Mouse (Mus musculus) CH12.LX (cell line): Measurements from ENCODE around the gene Pum2. TPM values are rescaled to one million over a fixed set of nuclear protein-coding genes. Genes with fewer than 3 reads are reported as not detected.

Source experiments
- DNase-seq: peaks from one replicate; pipeline ENCODE4 v3.0.0-alpha.2; 2013; ENCODE audit errors: extremely low read depth
- H3K27ac ChIP-seq: 2 replicates; pipeline ENCODE4 v1.5.1; 2012; ENCODE audit warnings: low read depth, mild to moderate bottlenecking, control low read depth, moderate library complexity; ENCODE audit not compliant: insufficient read depth
- H3K27me3 ChIP-seq: replicated peaks from 2 replicates; pipeline ENCODE3; 2012; ENCODE audit warnings: inconsistent platforms
- H3K36me3 ChIP-seq, 2 experiments: replicated peaks in 1 of 2; 2 replicates each; pipeline versions ENCODE3 to v1.6.1; 2012; ENCODE audit warnings: inconsistent platforms in 1 of 2, low read length in 1 of 2, mild to moderate bottlenecking in 1 of 2, mixed read lengths in 1 of 2, moderate library complexity in 1 of 2; ENCODE audit not compliant: control insufficient read depth in 1 of 2, insufficient read depth in 1 of 2
- H3K4me1 ChIP-seq, 2 experiments: 2 replicates each; pipeline ENCODE4 v1.6.1; 2012; ENCODE audit warnings: inconsistent platforms in 1 of 2, moderate library complexity in 1 of 2; ENCODE audit not compliant: insufficient read depth in 2 of 2, control insufficient read depth in 1 of 2
- H3K4me2 ChIP-seq: 2 replicates; pipeline ENCODE4 v1.6.1; 2012; ENCODE audit warnings: low read depth, mild to moderate bottlenecking, control low read depth; ENCODE audit not compliant: poor library complexity, insufficient read depth, severe bottlenecking
- H3K4me3 ChIP-seq, 3 experiments: fragments of 150-350 bp in 1 of 3; sonication (generic) in 1 of 3; replicated peaks in 1 of 3; 2 replicates each; pipeline versions ENCODE3 to v1.5.1; 2011 to 2012; ENCODE audit warnings: low read depth in 2 of 3, low read length in 2 of 3, mild to moderate bottlenecking in 2 of 3, moderate library complexity in 2 of 3, control low read depth in 1 of 3, improper control_type of control experiment in 1 of 3, inconsistent platforms in 1 of 3, mixed read lengths in 1 of 3; ENCODE audit not compliant: poor library complexity in 1 of 3
- H3K79me2 ChIP-seq: replicated peaks from 2 replicates; pipeline ENCODE4 v1.6.1; 2012; ENCODE audit warnings: mild to moderate bottlenecking, moderate library complexity; ENCODE audit not compliant: control insufficient read depth, poor library complexity, insufficient read depth, severe bottlenecking; ENCODE audit errors: extremely low read depth
- H3K9ac ChIP-seq: 2 replicates; pipeline ENCODE4 v1.6.1; 2012; ENCODE audit warnings: low read depth, mild to moderate bottlenecking, control low read depth, moderate library complexity; ENCODE audit not compliant: insufficient read depth
- H3K9me3 ChIP-seq: replicated peaks from 2 replicates; pipeline ENCODE3; 2012; ENCODE audit warnings: low read length, inconsistent platforms, mixed read lengths
- BHLHE40 ChIP-seq: IDR thresholded peaks from 2 replicates; pipeline ENCODE4 v1.6.1; 2011; ENCODE audit warnings: mild to moderate bottlenecking, low read depth, low read length, improper control_type of control experiment
- CHD1 ChIP-seq: IDR thresholded peaks from 2 replicates; pipeline ENCODE4 v1.6.1; 2012; ENCODE audit warnings: low read depth, low read length, improper control_type of control experiment, inconsistent platforms
- CHD2 ChIP-seq: IDR thresholded peaks from 2 replicates; pipeline ENCODE4 v1.6.1; 2011; ENCODE audit warnings: low read length, improper control_type of control experiment
- CTCF ChIP-seq, 2 experiments: IDR thresholded peaks in 1 of 2; conservative IDR thresholded peaks in 1 of 2; 2 replicates each; pipeline ENCODE4 v1.5.1; 2011 to 2012; ENCODE audit warnings: low read depth in 2 of 2, low read length in 2 of 2, improper control_type of control experiment in 1 of 2, inconsistent platforms in 1 of 2, mild to moderate bottlenecking in 1 of 2, moderate library complexity in 1 of 2
- E2F4 ChIP-seq: IDR thresholded peaks from 2 replicates; pipeline ENCODE4 v1.6.1; 2011; ENCODE audit warnings: low read depth, low read length, improper control_type of control experiment; ENCODE audit not compliant: insufficient replicate concordance
- ELF1 ChIP-seq: IDR thresholded peaks from 2 replicates; pipeline ENCODE4 v1.6.1; 2014; ENCODE audit warnings: low read depth, mild to moderate bottlenecking, inconsistent platforms, low read length, improper control_type of control experiment
- EP300 ChIP-seq: IDR thresholded peaks from 2 replicates; pipeline ENCODE4 v1.6.1; 2011; ENCODE audit warnings: low read length, improper control_type of control experiment
- ETS1 ChIP-seq: conservative IDR thresholded peaks from 2 replicates; pipeline ENCODE4 v1.6.1; 2012; ENCODE audit warnings: low read depth, mild to moderate bottlenecking, inconsistent platforms, low read length, improper control_type of control experiment, moderate library complexity
- GABPA ChIP-seq: IDR thresholded peaks from 2 replicates; pipeline ENCODE4 v1.6.1; 2012; ENCODE audit warnings: low read depth, low read length, improper control_type of control experiment, inconsistent platforms; ENCODE audit not compliant: insufficient replicate concordance
- HCFC1 ChIP-seq: IDR thresholded peaks from 2 replicates; pipeline ENCODE4 v1.6.1; 2012; ENCODE audit warnings: low read depth, mild to moderate bottlenecking, inconsistent platforms, low read length, improper control_type of control experiment
- IRF4 ChIP-seq: IDR thresholded peaks from 2 replicates; pipeline ENCODE4 v1.6.1; 2014; ENCODE audit warnings: low read depth, mild to moderate bottlenecking, inconsistent platforms, low read length, improper control_type of control experiment
- JUN ChIP-seq: IDR thresholded peaks from 2 replicates; pipeline ENCODE4 v1.6.1; 2011; ENCODE audit warnings: low read depth, mild to moderate bottlenecking, low read length, improper control_type of control experiment, moderate library complexity; ENCODE audit not compliant: insufficient read depth
- JUND ChIP-seq: conservative IDR thresholded peaks from 2 replicates; pipeline ENCODE4 v1.6.1; 2011; ENCODE audit warnings: low read depth, low read length, improper control_type of control experiment
- KAT2A ChIP-seq: IDR thresholded peaks from 2 replicates; pipeline ENCODE4 v1.6.1; 2012; ENCODE audit warnings: low read length, improper control_type of control experiment, inconsistent platforms; ENCODE audit not compliant: insufficient replicate concordance
- MAFK ChIP-seq: IDR thresholded peaks from 2 replicates; pipeline ENCODE4 v1.6.1; 2011; ENCODE audit warnings: low read length, improper control_type of control experiment; ENCODE audit not compliant: insufficient replicate concordance
- MAX ChIP-seq: IDR thresholded peaks from 2 replicates; pipeline ENCODE4 v1.6.1; 2011; ENCODE audit warnings: low read length, improper control_type of control experiment
- MAZ ChIP-seq: IDR thresholded peaks from 2 replicates; pipeline ENCODE4 v1.6.1; 2012; ENCODE audit warnings: low read depth, mild to moderate bottlenecking, inconsistent platforms, low read length, improper control_type of control experiment, moderate library complexity
- MEF2A ChIP-seq: IDR thresholded peaks from 2 replicates; pipeline ENCODE4 v1.6.1; 2014; ENCODE audit warnings: low read depth, mild to moderate bottlenecking, inconsistent platforms, low read length, improper control_type of control experiment, borderline replicate concordance
- MXI1 ChIP-seq: IDR thresholded peaks from 2 replicates; pipeline ENCODE4 v1.6.1; 2011; ENCODE audit warnings: mild to moderate bottlenecking, low read depth, low read length, improper control_type of control experiment
- MYC ChIP-seq: IDR thresholded peaks from 2 replicates; pipeline ENCODE4 v1.6.1; 2011; ENCODE audit warnings: low read depth, mild to moderate bottlenecking, improper control_type of control experiment, low read length
- NELFE ChIP-seq: IDR thresholded peaks from 2 replicates; pipeline ENCODE4 v1.6.1; 2011; ENCODE audit warnings: low read depth, low read length, improper control_type of control experiment
- NRF1 ChIP-seq: IDR thresholded peaks from 2 replicates; pipeline ENCODE4 v1.6.1; 2014; ENCODE audit warnings: low read depth, mild to moderate bottlenecking, inconsistent platforms, low read length, improper control_type of control experiment, moderate library complexity
- PAX5 ChIP-seq: IDR thresholded peaks from 2 replicates; pipeline ENCODE4 v1.6.1; 2012; ENCODE audit warnings: low read length, inconsistent platforms, mixed read lengths
- POLR2A ChIP-seq: IDR thresholded peaks from 2 replicates; pipeline ENCODE4 v1.6.1; 2011; ENCODE audit warnings: low read depth, mild to moderate bottlenecking, improper control_type of control experiment, low read length
- POLR2AphosphoS2 ChIP-seq: IDR thresholded peaks from 2 replicates; pipeline ENCODE4 v1.6.1; 2011; ENCODE audit warnings: low read depth, low read length, improper control_type of control experiment
- RAD21 ChIP-seq: IDR thresholded peaks from 2 replicates; pipeline ENCODE4 v1.6.1; 2011; ENCODE audit warnings: low read depth, mild to moderate bottlenecking, low read length, improper control_type of control experiment, moderate library complexity
- RCOR1 ChIP-seq: conservative IDR thresholded peaks from 2 replicates; pipeline ENCODE4 v1.6.1; 2012; ENCODE audit warnings: low read depth, mild to moderate bottlenecking, inconsistent platforms, low read length, improper control_type of control experiment
- SIN3A ChIP-seq: IDR thresholded peaks from 2 replicates; pipeline ENCODE4 v1.6.1; 2012; ENCODE audit warnings: low read length, improper control_type of control experiment, inconsistent platforms
- SMC3 ChIP-seq: IDR thresholded peaks from 2 replicates; pipeline ENCODE4 v1.6.1; 2011; ENCODE audit warnings: low read depth, low read length, improper control_type of control experiment
- TBP ChIP-seq: conservative IDR thresholded peaks from 2 replicates; pipeline ENCODE4 v1.6.1; 2011; ENCODE audit warnings: low read depth, low read length, improper control_type of control experiment
- TCF12 ChIP-seq: IDR thresholded peaks from 2 replicates; pipeline ENCODE4 v1.6.1; 2014; ENCODE audit warnings: low read depth, mild to moderate bottlenecking, inconsistent platforms, low read length, improper control_type of control experiment
- UBTF ChIP-seq: IDR thresholded peaks from 2 replicates; pipeline ENCODE4 v1.6.1; 2012; ENCODE audit warnings: low read depth, mild to moderate bottlenecking, inconsistent platforms, low read length, improper control_type of control experiment, moderate library complexity
- USF1 ChIP-seq: IDR thresholded peaks from 2 replicates; pipeline ENCODE4 v1.6.1; 2014; ENCODE audit warnings: low read depth, mild to moderate bottlenecking, inconsistent platforms, low read length, improper control_type of control experiment
- USF2 ChIP-seq: conservative IDR thresholded peaks from 2 replicates; pipeline ENCODE4 v1.6.1; 2011; ENCODE audit warnings: low read depth, low read length, improper control_type of control experiment
- ZC3H11A ChIP-seq: IDR thresholded peaks from 2 replicates; pipeline ENCODE4 v1.6.1; 2012; ENCODE audit warnings: low read depth, mild to moderate bottlenecking, inconsistent platforms, low read length, improper control_type of control experiment
- ZKSCAN1 ChIP-seq: IDR thresholded peaks from 2 replicates; pipeline ENCODE4 v1.6.1; 2012; ENCODE audit warnings: low read depth, inconsistent platforms, low read length, improper control_type of control experiment, borderline replicate concordance
- ZMIZ1 ChIP-seq: IDR thresholded peaks from 2 replicates; pipeline ENCODE4 v1.6.1; 2012; ENCODE audit warnings: low read depth, mild to moderate bottlenecking, inconsistent platforms, low read length, improper control_type of control experiment
- ZNF384 ChIP-seq: IDR thresholded peaks from 2 replicates; pipeline ENCODE4 v1.6.1; 2012; ENCODE audit warnings: low read depth, low read length, improper control_type of control experiment, inconsistent platforms
- dilution Hi-C: fragments of 300-500 bp; cut with MboI; formaldehyde crosslinking; loops from 2 replicates; pipeline ENCODE4 v1.14.3; 2020; ENCODE audit warnings: low sequenced_read_pairs; ENCODE audit not compliant: extremely low pct_unique_long_range_greater_than_20kb, extremely low pct_ligation_motif_present
- in situ Hi-C: fragments of 300-500 bp; cut with MboI; formaldehyde crosslinking; loops from 3 replicates; pipeline ENCODE4 v1.14.3; 2019; ENCODE audit warnings: low sequenced_read_pairs, low pct_ligation_motif_present, low pct_unique_long_range_greater_than_20kb, mixed read lengths
- polyA plus RNA-seq: library from polyadenylated mRNA; unstranded; fragments of >175 nt; gene quantifications from 2 replicates; pipeline ENCODE4 v1.2.1, GENCODE M21; 2012; ENCODE audit warnings: low read depth; ENCODE audit not compliant: insufficient read length
- total RNA-seq, 2 experiments: library from RNA; depleted of rRNA; stranded (reverse); fragments of 300-350 nt in 1 of 2; fragments of >200 nt in 1 of 2; gene quantifications; 2 replicates each; pipeline ENCODE4 v1.2.3; 2012 to 2014

The Pum2 gene
- 52.9 and 61.0 TPM in 2 replicates for total RNA-seq (2012; rRNA removed)
- total RNA-seq (2014; rRNA removed), result 90.2 and 97.5 TPM in 2 replicates
- 62.7 and 75.4 TPM in 2 replicates for polyA plus RNA-seq

DNA sequence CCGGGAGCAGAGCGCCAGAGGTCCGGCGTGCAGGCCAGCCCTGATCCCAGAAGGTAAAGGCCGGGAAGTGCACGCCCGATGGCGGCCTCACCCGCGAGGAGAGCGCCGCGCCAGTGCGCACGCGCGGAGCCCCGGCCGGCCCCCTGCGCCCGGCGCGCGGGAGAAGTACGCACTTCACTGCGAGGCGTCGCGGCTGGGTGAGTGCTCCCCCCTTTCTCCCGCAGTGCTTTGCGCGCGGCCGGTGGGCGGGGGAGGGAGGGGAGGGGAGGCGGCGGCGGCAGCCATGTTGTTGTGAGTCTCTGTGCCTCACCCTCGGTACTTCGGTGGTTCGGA is at the start of gene Pum2:
Pum2 (plus strand) TSS at position 161 of the 333 bp plus-strand sequence.
- DNase-seq, result peak; percentile 91

DNA sequence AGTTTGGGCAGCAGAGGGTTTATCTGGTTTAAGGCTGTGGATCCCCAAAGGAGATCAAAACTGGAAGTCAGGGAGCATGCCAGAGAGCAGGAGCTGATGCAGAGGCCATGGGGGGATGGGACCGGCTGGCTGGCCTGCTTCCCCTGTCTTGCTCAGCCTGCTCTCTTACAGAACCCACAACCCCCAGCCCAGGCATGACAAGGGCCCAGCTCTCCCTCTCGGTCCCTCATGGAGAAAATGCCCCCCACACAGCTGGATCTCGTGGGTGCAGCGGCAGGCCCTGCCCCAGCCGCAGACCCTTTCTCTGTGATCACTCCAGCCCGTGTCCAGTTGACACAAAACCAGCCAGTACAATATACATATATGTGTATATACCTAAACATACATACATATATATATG is 44.4 kb upstream of the Pum2 start:
- dilution Hi-C loops, result no loop called here
- Histone ChIP-seq H3K4me3 (no peak overlapping the region), H3K9me3 (no peaks in the 10 kb centered on the region)

More for the DNA sequence above, at the start of gene Pum2:
- H3K79me2 ChIP-seq, result peaks cover 41% of the 10 kb centered on the region
- no peaks in the 10 kb centered on the region for H3K27me3 ChIP-seq
- peak within 1 kb of the TSS; percentile 75 for H3K27ac ChIP-seq
- peak within 1 kb of the TSS; percentile 83 to 95 (median 85) for H3K4me3 ChIP-seq
- dilution Hi-C loops, result no loop called here
- no peaks in the 10 kb centered on the region for H3K9me3 ChIP-seq
- peak within 1 kb of the TSS; percentile 78; the same call in 1 of the 2 replicates for H3K4me2 ChIP-seq
- H3K36me3 ChIP-seq, result peaks cover 0 to 4% of the 10 kb centered on the region in 2 experiments
- peak within 1 kb of the TSS; percentile 89 for H3K9ac ChIP-seq
- H3K4me1 ChIP-seq, result peaks cover 0 to 28% of the 10 kb centered on the region in 2 experiments; a peak in 3 of 4 replicates
- TF ChIP-seq ZKSCAN1, result no peak
- no peak for TF ChIP-seq ETS1
- no peak for TF ChIP-seq E2F4
- TF ChIP-seq JUN, result no peak
- peak; percentile 95 for TF ChIP-seq NELFE
- TF ChIP-seq CHD2, result no peak
- TF ChIP-seq PAX5, result no peak
- TF ChIP-seq MAX, result peak; percentile 71; the same call in 1 of the 2 replicates
- TF ChIP-seq MAFK, result no peak
- no peak for TF ChIP-seq CTCF (conservative IDR thresholded peaks at IDR 0.05 in 1 of 2, IDR thresholded peaks at IDR 0.05 in 1 of 2; ENCODE audit: low read depth in 2 of 2, low read length in 2 of 2)
- peak; percentile 92 for TF ChIP-seq TCF12
- TF ChIP-seq GABPA, result no peak
- peak; percentile 91 for TF ChIP-seq NRF1
- TF ChIP-seq USF1, result no peak
- peak; percentile 94 for TF ChIP-seq POLR2A
- no peak for TF ChIP-seq EP300
- TF ChIP-seq MAZ, result no peak
- peak; percentile 54; the same call in 1 of the 2 replicates for TF ChIP-seq MEF2A
- TF ChIP-seq IRF4, result peak; percentile 41; the same call in 1 of the 2 replicates
- TF ChIP-seq MXI1, result peak; percentile 82; the same call in 1 of the 2 replicates
- TF ChIP-seq KAT2A, result 0 out of 2 replicates have a peak, but pooled peaks have one; percentile 17
- no peak for TF ChIP-seq ZNF384
- no peak for TF ChIP-seq SMC3
- no peak for TF ChIP-seq RAD21
- no peak for TF ChIP-seq ZC3H11A
- TF ChIP-seq HCFC1, result peak; percentile 62
- 0 out of 2 replicates have a peak, but pooled peaks have one; percentile 59 for TF ChIP-seq MYC
- peak; percentile 61 for TF ChIP-seq ELF1
- no peak for TF ChIP-seq RCOR1
- TF ChIP-seq ZMIZ1, result peak; percentile 64
- no peak for TF ChIP-seq JUND
- TF ChIP-seq CHD1, result no peak
- no peak for TF ChIP-seq USF2
- peak; percentile 41; the same call in 1 of the 2 replicates for TF ChIP-seq SIN3A
- peak; percentile 66 for TF ChIP-seq BHLHE40
- TF ChIP-seq TBP, result peak; percentile 64; the same call in 1 of the 2 replicates
- peak; percentile 85 for TF ChIP-seq POLR2AphosphoS2
- TF ChIP-seq UBTF, result no peak
- TF ChIP-seq, all 38 proteins: peak for 17
- in situ Hi-C loops, result no loop called here

More for the DNA sequence above, 44.4 kb upstream of the Pum2 start:
- Histone ChIP-seq H3K4me2 (no peak overlapping the region), H3K27ac (no peak overlapping the region), H3K36me3 (no peaks in the 10 kb centered on the region), H3K79me2 (no peaks in the 10 kb centered on the region), H3K9ac (no peak overlapping the region), H3K27me3 (no peaks in the 10 kb centered on the region)
- DNase-seq, result no peak
- no peak for TF ChIP-seq MAZ
- TF ChIP-seq IRF4, result no peak
- TF ChIP-seq, all 38 proteins: peak for 0
- in situ Hi-C loops, result no loop called here
- no peaks in the 10 kb centered on the region for H3K4me1 ChIP-seq
